Mouse (Mus musculus) frontal cortex, postnatal 25 days (tissue): Measurements from ENCODE around the gene Fcgr1.
"Not testable (repeated sequence)": the region's sequence is repeated elsewhere in the genome, so short reads cannot be mapped to it uniquely, and the experiment has no call there.

Experiments used
- DNase-seq, 2 experiments: peaks; one replicate each; pipeline ENCODE4 v3.0.0; 2022; ENCODE audit warnings: low spot score in 2 of 2

Fcgr1 gene

DNA sequence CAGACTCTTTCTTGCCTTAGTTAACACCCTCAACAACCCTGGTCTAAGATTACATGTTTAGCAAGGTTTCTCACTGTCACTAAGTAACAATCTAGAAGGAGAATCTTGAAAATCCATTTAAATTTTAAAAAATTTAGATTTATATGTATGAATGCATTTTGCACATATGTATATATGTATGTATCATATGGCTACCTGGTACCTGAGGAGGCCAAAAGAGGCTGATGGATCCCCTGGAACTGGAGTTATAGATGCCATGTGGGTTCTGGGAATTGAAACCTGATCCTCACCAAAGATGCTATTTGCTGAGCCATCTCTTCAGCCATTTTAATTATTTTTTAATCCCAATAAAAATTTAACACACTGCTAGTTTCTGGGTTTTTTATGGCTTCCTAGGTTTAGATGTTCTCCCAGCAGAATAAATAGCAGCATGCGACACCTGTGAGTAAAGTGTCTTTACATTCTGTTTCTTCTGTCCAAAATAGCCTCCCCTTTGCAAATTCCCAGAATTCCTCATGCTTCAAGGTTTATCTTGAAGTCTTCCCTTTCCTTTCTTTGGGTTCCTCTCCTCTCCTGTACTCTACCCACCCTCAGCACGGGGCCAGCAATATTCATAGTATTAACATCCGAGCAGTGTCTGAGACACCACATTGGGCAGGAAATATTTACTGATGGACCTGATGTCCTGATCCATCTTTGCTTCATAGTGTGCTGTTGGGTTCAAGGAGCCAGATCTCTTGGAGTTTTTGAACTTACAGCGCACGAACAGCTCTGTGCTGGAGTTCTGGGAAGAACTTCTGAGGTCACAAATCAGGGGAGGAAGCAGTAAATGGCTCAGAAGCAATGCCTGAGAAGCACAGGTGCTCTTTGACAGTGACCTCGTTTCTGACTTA is 45.4 kb downstream of the Fcgr1 start:
- DNase-seq: no peak

DNA sequence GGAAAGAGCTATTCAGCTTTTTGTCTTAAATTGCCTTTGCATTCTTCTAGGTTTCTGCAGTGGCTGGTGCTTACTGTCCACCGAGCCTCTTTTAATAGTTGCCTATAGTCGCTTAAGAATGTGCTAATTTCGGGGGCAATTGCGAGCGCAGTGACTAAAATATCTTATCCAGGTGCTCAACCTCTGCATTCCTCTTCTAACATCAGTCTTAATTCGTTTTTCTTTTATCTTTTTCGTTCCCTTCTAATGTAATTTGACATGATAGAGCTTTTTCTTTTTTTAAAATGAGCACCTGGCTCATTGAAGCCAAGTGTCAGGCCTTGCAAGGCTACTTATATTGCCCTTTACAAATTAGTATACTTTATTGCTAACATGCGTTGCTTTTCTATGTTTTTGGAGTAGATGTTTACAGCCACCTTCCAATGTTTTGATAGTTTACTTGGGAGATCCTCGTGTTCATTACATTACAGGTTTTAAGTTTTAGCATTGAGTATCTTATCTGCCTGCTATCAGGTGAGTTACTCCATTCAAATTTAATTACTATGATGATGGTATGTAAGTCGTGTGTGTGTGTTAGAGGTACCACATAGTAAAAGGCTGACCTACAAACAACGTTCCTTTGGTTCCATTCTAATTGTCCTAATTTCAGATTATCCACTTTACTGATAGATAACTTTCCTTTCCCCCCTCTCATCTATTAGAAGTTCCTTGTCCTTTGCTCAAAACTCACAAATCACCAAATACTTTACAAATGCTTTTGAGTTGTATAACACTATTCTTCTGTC is 46.2 kb downstream of the Fcgr1 start:
- DNase-seq: no peak

DNA sequence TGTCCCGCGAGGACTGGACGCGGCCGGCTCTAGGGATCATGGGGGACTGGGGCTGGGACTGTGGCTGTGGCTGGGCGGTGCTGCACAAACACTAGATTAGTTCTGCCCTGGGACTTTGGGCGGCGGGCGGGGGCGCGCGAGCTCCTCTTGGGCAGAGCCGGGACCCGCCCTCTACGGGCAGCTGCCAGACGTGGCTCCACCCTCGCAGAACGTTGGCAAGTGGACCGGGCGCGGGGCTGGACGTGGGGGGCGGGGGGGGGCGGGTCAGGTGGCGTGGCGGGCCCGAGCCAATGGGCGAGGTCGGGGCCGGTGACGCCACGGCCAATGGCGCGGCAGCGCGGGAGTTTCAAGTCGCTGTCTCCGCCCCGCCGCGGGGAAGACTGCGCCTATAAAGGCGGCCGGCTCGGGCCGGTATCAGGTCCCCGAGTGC is 47.3 kb downstream of the Fcgr1 start, which contains the start of gene Hist2h3c1:
Hist2h3c1 (plus strand) TSS at position 259 of the 430 bp plus-strand sequence.
- DNase-seq: not testable (repeated sequence)

DNA sequence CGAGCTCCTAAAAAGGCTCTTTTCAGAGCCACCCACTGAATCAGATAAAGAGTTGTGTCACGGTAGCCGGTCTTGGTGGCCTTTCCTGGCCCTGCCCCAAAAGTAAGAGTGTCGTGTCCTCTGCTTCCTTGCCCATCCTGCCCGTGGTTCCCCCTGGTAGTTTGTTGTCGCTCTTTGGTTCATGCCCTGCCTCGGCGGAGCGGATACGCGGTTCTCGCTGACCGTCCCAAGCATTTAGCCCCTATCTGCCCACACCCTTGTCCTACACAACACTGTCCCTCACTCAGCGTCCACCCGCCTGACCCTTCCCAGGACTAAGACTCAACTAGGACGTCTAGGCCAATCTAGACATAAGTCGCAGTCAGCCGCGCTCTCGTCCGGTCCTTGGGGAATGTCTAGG is 47.8 kb downstream of the Fcgr1 start:
- DNase-seq: not testable (repeated sequence)

DNA sequence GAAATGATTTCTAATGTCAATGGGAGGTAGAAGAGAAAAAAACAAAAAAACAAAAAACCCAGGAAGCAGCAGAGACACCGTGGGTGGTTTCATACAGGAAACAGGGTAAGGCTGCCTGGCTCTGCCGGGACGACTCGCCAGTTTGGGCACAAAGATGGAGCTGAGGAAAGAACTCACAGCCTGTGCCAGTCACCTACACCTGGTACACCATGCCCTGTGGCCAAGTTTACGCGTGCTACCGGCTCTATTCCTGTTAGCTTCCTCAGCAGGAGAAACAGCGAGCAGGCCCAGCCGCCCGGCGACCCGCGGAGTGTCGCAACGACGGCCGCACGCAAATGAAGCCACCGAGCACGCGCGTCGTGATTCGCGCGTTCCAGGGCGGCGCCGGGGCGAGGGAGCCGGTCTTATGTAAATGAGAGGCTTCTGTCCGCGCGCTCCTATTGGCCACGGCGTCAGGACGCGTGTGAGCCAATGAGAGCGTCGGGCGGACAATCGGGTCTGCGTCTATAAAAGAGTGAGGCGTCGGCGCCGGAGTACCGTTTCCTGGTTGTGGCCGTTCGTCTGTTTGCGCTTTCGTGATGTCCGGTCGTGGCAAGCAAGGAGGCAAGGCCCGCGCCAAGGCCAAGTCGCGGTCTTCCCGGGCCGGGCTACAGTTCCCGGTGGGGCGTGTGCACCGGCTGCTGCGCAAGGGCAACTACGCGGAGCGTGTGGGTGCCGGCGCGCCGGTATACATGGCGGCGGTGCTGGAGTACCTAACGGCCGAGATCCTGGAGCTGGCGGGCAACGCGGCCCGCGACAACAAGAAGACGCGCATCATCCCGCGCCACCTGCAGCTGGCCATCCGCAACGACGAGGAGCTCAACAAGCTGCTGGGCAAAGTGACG is 48.5 kb downstream of the Fcgr1 start, which contains the start of gene Hist2h2aa1:
Hist2h2aa1 (plus strand) TSS at position 495 of the 884 bp plus-strand sequence.
- DNase-seq: peak; percentile 82 to 83

DNA sequence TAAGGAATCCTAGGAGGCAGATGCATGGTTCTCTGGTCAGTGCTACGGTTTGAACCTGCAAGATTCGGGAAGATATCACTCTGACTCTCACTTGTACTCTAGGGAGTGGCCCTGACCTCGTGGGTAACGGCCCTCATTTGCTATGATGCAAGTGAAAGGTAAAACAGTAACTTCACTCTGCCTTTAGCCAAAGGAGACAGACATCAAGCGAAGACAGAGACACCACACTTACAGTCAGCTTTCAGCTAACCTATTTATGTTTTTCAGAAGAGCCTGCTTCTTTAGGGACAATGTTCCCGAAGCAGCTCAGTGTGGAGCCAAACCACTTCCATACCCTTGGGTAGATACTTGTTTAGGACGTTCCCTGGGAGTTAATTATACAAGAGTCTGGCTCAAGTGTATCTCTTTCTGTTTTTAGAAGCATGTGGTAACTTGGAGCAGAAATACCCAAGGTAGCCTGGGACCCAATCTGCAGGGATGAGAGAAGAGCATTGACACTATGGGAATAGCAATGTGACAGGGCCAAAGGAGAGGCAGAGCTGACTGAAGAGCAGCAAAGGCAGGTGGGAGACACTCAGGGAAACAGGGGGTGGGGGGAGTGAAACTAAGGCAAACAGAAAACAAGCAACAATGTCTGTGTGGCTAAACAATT is 49.7 kb downstream of the Fcgr1 start:
- DNase-seq: no peak

DNA sequence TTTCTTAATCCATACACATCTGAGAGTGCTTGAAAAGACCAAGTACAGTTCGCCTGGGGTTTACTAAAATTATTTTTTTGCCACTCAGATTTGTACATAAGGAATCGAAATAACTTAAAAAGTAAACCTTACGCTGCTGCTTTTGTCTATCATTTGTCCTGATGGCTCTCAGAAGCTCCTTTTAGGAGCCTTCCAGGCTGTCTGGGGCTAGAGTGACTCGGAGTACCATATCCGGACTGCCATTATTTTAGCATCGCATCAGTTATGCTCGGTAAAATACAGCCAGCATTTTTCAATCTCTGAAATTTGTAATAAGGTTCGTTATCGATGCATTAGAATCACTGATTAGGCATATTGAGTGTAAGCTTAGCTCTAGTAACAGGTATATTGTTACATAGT is 53.0 kb downstream of the Fcgr1 start:
- no peak for DNase-seq

DNA sequence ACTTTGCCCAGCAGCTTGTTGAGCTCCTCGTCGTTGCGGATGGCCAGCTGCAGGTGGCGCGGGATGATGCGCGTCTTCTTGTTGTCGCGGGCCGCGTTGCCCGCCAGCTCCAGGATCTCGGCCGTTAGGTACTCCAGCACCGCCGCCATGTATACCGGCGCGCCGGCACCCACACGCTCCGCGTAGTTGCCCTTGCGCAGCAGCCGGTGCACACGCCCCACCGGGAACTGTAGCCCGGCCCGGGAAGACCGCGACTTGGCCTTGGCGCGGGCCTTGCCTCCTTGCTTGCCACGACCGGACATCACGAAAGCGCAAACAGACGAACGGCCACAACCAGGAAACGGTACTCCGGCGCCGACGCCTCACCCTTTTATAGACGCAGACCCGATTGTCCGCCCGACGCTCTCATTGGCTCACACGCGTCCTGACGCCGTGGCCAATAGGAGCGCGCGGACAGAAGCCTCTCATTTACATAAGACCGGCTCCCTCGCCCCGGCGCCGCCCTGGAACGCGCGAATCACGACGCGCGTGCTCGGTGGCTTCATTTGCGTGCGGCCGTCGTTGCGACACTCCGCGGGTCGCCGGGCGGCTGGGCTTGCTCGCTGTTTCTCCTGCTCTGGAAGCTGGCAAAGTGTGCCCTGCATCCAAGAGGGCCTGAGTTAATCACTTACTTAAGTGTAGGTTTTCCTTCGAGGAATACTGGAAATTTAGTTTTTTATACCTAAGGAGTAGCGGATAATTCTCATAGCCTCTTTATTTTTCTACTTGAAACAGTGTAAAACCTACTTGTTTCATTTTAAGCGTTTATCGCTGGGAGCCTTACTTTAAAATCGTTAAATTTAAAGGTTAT is 53.6 kb downstream of the Fcgr1 start, which contains the start of gene Hist2h2aa2:
Hist2h2aa2 (minus strand) TSS at position 328 of the 850 bp plus-strand sequence.
- DNase-seq: peak; percentile 99

DNA sequence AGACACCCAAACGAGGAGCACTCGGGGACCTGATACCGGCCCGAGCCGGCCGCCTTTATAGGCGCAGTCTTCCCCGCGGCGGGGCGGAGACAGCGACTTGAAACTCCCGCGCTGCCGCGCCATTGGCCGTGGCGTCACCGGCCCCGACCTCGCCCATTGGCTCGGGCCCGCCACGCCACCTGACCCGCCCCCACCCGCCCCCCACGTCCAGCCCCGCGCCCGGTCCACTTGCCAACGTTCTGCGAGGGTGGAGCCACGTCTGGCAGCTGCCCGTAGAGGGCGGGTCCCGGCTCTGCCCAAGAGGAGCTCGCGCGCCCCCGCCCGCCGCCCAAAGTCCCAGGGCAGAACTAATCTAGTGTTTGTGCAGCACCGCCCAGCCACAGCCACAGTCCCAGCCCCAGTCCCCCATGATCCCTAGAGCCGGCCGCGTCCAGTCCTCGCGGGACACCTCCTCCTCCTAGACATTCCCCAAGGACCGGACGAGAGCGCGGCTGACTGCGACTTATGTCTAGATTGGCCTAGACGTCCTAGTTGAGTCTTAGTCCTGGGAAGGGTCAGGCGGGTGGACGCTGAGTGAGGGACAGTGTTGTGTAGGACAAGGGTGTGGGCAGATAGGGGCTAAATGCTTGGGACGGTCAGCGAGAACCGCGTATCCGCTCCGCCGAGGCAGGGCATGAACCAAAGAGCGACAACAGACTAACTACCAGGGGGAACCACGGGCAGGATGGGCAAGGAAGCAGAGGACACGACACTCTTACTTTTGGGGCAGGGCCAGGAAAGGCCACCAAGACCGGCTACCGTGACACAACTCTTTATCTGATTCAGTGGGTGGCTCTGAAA is 54.6 kb downstream of the Fcgr1 start, which contains the start of gene Hist2h3c2:
Hist2h3c2 (minus strand) TSS at position 174 of the 840 bp plus-strand sequence.
- peak in 1 of 2 experiments; percentile 21 for DNase-seq

DNA sequence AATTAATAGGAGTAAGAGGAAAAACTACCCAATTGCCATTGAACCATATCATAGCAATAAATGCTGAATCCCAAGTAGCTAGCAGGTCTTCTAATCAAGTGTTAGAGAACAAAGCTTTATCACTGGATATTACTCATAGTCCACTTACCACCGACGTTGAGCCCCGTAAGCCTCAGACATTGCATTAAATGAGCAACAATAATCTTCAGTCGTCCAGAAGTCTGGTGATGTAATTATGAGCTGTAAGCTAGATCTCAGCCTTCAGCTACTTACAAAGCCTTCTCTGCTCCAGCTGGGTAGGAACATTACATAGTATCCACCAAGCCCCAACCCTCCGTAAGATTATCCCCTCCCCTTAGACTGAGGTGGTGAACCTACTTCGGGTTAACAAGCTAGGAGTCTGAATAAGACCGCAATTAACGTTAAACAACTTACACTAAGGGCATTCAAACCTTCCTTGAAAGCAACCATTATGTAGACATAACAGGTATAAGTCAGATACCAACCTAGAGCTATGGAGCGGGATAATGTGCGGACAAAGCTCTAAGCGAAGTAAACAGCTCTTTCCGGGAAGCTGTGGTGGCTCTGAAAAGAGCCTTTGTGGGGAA is 55.8 kb downstream of the Fcgr1 start:
- DNase-seq: no peak

DNA sequence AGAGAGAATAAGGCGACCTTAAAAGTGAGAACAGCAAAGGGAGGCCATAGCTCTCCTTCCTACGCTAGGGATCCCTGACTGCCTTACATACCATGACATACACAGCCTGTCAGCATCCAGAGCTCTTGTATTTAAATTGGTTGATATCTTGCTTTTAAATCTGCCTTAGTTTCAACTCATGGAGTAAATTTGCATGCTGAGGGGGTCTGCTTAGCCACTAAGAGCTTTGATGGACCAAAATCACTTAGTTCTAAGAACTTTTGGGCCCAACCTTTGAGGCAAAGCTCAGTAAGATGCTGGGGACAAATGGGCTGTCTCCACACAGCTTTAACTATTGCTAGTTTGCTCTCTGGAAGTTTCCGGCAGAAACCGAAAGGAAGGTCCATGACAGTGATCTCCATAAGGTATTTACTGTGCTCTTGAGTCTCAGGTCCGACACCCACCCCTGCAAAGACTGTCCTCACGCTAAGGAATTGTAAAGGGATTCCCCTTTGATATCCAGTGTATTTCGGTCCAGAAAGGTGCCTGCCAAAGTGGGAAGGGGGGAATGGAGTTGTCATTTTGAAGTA is 56.4 kb downstream of the Fcgr1 start:
- DNase-seq: no peak

DNA sequence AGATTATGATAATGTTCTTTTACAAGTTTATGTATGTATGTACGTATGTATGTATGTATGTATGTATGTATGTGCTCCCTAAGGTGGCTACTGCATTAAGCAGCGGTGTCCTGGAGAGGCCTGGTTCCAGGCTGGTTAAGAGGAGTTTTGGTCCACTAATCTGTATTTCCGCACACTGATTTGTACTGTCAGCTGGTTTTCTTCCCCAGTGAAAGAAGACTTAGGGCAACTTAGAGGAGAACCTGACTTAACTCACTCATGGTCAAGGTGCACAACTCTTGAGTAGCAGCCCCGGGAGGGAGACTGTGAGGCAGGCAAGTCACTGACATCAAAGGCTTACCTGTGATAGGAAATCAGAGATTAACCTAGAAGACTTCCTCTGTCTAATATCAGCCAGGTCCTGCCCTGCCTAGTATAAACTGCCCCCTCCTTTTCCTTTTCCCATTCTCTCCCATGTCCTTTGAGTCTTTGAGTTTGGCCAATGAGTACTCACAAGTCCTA is 56.9 kb downstream of the Fcgr1 start:
- no peak for DNase-seq

DNA sequence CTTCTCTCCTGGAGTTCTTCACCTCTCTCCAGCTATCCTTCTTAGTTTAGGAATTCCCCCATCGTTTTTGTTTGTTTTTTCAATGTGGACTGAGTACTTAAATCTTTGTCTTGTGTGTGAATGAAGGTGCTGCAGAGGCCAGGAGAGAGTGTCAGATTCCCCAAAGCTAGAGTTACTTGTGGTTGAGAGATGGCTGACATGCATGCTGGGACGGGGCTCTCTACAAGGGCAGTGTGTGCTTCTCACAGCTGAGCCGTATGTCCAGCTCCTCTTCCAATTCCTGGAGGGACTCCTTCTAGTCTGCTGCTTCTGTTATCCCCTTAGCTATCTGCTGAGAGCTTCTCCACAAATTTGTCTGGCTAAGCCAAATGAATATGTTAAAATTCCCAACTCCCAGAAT is 57.9 kb downstream of the Fcgr1 start:
- no peak for DNase-seq

DNA sequence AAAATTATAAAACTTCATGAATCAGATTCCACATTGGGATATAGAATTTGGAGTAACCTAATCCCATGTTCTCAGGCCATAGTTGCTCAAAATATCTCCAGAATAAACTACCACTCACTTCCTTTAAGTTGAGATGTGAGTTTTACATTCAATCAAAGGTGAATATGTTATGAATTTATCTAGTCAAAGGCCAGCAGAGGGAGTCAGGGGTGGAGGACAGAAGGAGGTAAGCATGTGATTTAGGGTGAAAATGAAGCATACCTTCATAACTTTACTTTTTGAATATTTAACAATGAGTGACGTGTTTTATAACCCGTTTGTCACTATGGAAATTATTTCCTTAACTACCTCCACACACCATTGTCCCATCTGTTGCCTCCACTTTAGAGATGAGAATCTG is 58.9 kb downstream of the Fcgr1 start:
- no peak for DNase-seq
